Mouse (Mus musculus): Measurements from ENCODE around the gene Ifit3. TPM values are rescaled to one million over a fixed set of nuclear protein-coding genes. Genes with fewer than 3 reads are reported as not detected.

Gene Ifit3
- polyA plus RNA-seq, 1 experiment, result 2.7 TPM

DNA sequence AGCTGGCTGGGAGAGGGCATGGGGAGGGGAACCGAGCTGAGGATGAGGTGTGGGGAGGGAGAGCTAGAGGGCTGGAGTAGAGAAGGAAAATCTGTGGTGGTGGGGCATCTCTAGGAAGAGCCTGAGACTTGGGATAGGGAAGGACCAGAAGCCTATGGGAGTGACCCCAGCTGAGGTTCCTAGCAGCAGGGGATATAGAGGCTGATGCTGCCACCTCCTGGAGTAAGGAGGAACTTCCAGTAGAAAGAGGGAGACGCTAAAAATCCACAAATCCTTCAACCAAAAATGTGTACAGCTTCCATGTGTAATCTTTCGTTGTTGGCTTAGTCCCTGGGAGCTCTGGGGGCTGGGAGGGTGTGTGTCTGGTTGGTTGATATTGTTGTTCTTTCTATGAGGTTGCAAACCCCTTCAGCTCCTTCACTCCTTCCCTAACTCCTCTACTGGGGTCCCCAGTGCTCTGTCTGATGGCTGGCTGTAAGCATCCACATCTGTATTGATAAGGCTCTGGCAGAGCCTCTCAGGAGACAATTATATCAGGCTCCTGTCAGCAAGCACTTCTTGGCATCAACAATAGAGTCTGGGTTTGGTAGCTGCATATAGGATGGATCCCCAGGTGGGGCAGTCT is 53.7 kb downstream of the Ifit3 start:
- H3K4me1 ChIP-seq (ENCODE audit: control insufficient read depth, insufficient read depth, insufficient read length, low read length), result peaks cover 2% of the 10 kb centered on the region; the same call in 1 of the 2 replicates
- no peaks in the 10 kb centered on the region for H3K36me3 ChIP-seq (ENCODE audit: control insufficient read depth, insufficient read depth, low read length)
- no peaks in the 10 kb centered on the region for H3K27me3 ChIP-seq (ENCODE audit: control insufficient read depth, insufficient read depth, low read length)
- H3K4me3 ChIP-seq (ENCODE audit: low read depth, low read length), result no peak overlapping the region
- TF ChIP-seq CTCF (IDR thresholded peaks at IDR 0.05; ENCODE audit: extremely low read depth, insufficient read length, insufficient replicate concordance, low read depth, low read length), result peak; percentile 81; the same call in 1 of the 2 replicates
- no peak for TF ChIP-seq POLR2A (IDR thresholded peaks at IDR 0.05; ENCODE audit: low read depth, low read length)
- no peak overlapping the region for H3K27ac ChIP-seq (ENCODE audit: insufficient read depth, low read depth, low read length)
- WGBS, result 11% methylated on average over 3 of the region's 3 CpGs

Other genes starting within 250 kb of the Ifit3 start
- 6.6 and 7.6 TPM in 2 replicates for gene Ch25h, start 108.4 kb upstream of the Ifit3 start, polyA plus RNA-seq (2012; rRNA removed)
- 17.9 and 21.7 TPM in 2 replicates for gene Lipa, start 56.1 kb upstream of the Ifit3 start, polyA plus RNA-seq (2012; rRNA removed)
- 0.08 and 0.25 TPM in 2 replicates for gene Ifit2, start 32.8 kb upstream of the Ifit3 start, polyA plus RNA-seq (2012; rRNA removed)
- 6.3 and 8.4 TPM in 2 replicates for gene Ifit1bl1, start 18.4 kb downstream of the Ifit3 start, polyA plus RNA-seq (2012; rRNA removed)
- 0.20 and 0.90 TPM in 2 replicates for gene Ifit3b, start 24.4 kb downstream of the Ifit3 start, polyA plus RNA-seq (2012; rRNA removed)
- 4.8 and 11.3 TPM in 2 replicates for gene Ifit1bl2, start 57.2 kb downstream of the Ifit3 start, polyA plus RNA-seq (2012; rRNA removed)
- 2.8 and 15.4 TPM in 2 replicates for gene Ifit1, start 57.3 kb downstream of the Ifit3 start, polyA plus RNA-seq (2012; rRNA removed)
- gene Slc16a12, start 163.8 kb downstream of the Ifit3 start, polyA plus RNA-seq (2012; rRNA removed), result 1.1 and 1.3 TPM in 2 replicates

All from small intestine, adult 2 months (tissue).